Mouse (Mus musculus): ENCODE results near the gene Olfr1418.

DNA sequence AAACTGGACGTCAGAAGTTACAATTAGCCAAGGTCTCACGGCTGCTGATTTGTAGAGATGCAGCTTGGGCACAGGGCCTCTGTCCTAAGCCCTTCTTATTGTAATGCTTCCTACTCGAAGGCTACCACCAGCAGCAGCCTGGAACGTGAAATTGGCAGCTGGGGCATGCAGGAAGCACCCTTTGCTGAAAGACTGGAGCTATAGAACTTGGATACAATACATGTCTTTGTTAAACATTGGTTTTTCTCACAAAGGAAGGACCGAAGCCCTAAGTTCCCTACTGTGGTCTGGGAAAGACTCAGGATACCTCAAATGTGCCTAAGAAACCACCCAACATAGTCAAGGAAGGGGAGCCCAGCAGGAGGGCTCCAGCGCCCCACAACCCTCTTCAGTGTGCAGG, 53.0 kb downstream of the Olfr1418 start:
- TF ChIP-seq GATA1 (IDR thresholded peaks at IDR 0.05; ENCODE audit: borderline replicate concordance, low read length) (no peak), FLI1 (IDR thresholded peaks at IDR 0.05; ENCODE audit: low read length) (no peak)
